Mouse (Mus musculus) embryo, embryonic 10 days (tissue): ENCODE data around the gene Sema3e.

Experiments
- DNase-seq: peaks from one replicate; pipeline ENCODE4 v3.0.0-alpha.2; 2015; ENCODE audit warnings: low spot score

The Sema3e gene

DNA sequence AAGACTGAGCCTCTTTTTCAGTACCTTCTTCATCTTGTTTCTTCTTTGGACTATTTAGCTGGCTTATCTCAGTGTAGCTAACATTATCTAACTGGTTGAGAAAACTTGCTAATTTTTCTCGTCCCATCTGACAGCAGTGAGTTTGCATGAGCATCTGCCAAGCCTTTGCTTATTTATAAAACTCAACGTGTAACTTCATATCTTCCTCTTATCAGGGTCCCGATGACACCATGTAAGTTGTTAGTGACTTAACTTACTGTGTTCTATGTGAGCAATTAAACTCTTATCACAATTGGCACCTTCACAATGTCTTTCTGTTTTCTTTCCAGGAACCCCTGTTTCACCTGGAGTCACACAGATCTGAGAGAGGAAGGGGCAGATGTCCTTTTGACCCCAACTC is 184.9 kb downstream of the Sema3e start:
- no peak for DNase-seq

DNA sequence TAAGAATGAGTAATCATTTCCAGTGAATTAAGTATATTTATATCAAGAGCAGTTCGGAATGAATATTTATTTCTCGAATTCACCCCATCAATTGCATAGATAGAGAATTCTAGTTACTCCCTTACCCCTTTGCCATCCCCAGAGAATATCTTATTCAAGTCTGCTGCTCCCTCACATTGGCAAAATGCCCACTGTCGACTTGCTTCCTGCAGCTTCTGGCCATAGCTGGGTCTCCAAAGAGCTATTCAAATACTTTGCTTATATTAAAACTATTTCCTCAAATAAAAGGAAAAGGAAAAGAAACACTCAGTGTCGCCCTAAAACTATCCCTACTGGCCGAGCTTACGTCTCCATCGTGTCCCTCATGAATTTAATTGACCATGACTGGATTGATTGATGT is 191.1 kb downstream of the Sema3e start:
- DNase-seq, result no peak

DNA sequence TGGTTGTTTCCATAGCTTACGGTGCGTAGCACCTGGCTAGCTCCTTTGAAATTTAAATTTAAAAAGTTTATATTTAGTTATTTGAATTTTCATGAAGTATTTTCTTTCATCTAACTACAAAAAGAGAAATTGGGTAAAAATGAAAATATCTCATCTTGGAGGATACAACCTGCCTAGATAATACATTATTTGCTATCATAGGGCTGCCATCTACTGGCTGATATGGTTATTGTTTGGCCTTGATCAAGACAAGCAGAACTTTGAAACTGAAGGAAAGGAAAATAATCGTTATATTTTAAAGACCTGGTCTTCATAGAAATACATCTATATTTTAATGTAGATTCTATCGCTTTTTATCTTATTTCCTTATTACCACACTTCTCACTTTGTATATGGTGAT is 193.6 kb downstream of the Sema3e start:
- DNase-seq, result peak; percentile 47

DNA sequence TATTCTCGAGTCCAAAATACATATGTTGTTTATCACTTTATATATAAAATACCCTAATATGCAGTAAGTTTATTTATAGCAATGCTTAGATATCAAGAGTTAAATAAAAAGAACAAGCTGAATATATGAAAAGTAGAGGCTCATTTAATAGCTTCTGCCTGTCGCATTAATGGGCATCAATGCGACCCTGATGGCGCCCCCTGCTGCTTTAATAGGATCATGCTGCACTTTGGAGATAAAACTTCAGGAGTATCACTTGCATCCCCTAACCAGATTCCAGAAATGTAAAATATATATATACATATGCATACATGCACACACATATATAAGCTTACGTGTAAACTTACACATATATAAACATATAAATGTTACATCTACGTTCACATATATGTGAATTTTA is 199.4 kb downstream of the Sema3e start:
- DNase-seq, result no peak

DNA sequence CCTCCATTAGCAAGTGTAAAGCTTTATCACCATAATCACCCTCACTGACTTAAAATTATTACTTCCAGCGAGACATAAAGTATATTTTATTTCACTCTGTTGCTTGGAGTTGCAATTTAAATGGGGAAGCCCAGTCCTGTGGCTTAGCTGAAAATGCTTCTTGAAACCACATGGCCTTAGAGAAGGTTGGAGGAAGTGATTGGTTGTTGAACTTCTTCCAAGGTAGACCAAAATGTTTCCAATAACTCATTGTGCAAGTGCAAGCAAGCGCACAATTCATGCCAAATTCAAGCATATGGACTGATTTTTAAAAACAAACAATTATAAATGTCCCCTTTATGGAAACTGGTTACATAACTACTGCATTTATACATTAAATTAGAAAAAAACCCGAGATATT is 206.0 kb downstream of the Sema3e start:
- no peak for DNase-seq

DNA sequence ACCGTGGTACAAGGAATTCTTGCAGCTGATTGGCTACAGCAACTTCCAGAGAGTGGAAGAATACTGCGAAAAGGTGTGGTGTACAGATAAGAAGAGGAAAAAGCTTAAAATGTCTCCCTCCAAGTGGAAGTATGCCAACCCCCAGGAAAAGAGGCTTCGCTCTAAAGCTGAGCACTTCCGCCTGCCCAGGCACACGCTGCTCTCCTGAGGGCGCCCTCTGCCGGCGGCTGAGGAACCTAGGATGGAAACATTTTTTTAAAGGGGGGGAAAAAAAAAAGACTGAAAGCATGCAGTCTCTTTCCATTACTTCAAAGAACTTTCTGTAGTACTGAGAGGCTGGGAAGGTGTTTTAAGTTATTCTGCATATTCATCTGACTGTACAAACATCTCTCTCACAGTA is 227.5 kb downstream of the Sema3e start:
- peak; percentile 28 for DNase-seq

DNA sequence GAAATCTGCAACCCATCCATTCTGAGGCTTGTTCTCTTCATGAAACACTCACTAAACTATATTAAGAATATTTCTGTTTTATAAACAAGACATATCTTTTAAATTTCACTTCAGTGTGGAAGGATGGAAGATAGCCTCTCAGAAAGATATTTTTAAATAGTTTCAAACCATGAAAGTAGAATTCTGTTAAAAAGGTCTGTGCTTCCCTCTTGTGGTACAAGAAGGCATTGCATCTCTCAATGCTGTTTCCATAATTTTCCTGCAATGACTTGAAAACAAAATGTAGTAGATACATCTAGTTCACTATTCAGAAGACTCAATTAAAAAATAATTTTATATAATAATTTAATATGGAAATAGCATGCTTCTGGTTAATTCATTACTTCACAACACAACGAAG is 228.3 kb downstream of the Sema3e start:
- DNase-seq, result peak; percentile 49

DNA sequence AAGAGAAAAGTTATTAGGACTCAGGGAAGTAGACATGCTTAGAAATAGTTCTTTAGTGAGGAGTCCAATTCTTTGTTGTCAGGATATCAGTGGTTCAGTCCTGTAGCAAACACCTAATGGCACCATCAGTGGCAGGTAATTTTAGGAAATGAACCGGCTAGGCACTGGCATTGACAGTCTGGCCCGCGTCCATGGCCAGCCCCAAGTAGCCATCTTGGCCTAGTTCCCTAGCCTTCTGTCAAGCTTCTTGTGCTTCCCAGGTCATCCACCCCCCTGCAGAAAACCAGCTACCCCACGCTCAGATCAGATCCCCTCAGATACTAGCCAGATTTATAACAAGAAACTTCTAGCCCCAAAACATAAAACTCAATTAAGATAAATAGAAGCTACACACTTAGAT is 235.1 kb downstream of the Sema3e start:
- DNase-seq, result no peak

DNA sequence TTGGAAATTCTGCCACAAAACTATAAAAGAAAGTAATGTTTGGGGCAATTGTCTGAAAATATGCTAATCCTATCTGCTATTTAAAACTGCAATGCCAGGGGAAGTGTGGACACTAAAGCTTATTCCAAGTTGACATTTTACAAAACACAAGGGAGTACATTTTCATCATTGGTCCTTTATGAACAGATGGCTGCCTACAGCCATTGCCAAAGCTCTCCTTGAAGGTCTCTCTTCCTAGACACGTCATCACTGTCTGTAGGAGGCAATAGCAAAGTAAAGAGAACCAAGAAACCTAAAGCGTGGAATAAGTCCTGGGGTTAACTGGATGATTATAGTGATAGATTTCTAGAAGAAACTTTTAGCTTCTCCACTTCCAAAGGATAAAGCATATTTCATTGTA is 242.3 kb downstream of the Sema3e start:
- no peak for DNase-seq
